Mouse (Mus musculus): ENCODE data around the gene Edem3. TPM values are rescaled to one million over a fixed set of nuclear protein-coding genes. Genes with fewer than 3 reads are reported as not detected.

The Edem3 gene
- total and polyA plus RNA-seq, 2 experiments from 2014 or later = 6.6 to 16.5 TPM

GRCm38 (mm10) chr1:151769200-151769913, 14.2 kb downstream of the Edem3 start:
- Histone ChIP-seq H3K27me3 (ENCODE audit: control insufficient read depth, insufficient read depth, low read length) (no peaks in the 10 kb centered on the region), H3K27ac (ENCODE audit: low read depth) (no peak overlapping the region), H3K4me2 (ENCODE audit: low read depth, low read length) (no peak overlapping the region), H3K4me3 (ENCODE audit: low read depth, low read length) (no peak overlapping the region), H3K9me3 (replicated peaks; ENCODE audit: control insufficient read depth, low read length) (no peaks in the 10 kb centered on the region), H3K4me1 (ENCODE audit: control insufficient read depth, insufficient read depth) (no peaks in the 10 kb centered on the region), H3K9ac (replicated peaks; ENCODE audit: low read depth, low read length) (no peak overlapping the region), H3K36me3 (replicated peaks; ENCODE audit: control insufficient read depth, insufficient read depth, low read length) (peaks cover 28% of the 10 kb centered on the region)
- no peak for DNase-seq (ENCODE audit: low spot score)
- TF ChIP-seq EP300 (IDR thresholded peaks at IDR 0.05; ENCODE audit: low read depth) = no peak
- TF ChIP-seq CTCF (IDR thresholded peaks at IDR 0.05; ENCODE audit: low read depth) = no peak
- no peak for ATAC-seq (ENCODE audit: insufficient read depth, low read depth)
- 86% methylated on average over 3 of the region's 3 CpGs for WGBS

GRCm38 (mm10) chr1:151777616-151778015, 22.4 kb downstream of the Edem3 start:
- WGBS = 92% methylated on average over 2 of the region's 2 CpGs
- H3K9me3 ChIP-seq (replicated peaks; ENCODE audit: control insufficient read depth, low read length) = no peaks in the 10 kb centered on the region
- no peak for TF ChIP-seq CTCF (IDR thresholded peaks at IDR 0.05; ENCODE audit: low read depth)
- no peak for TF ChIP-seq EP300 (IDR thresholded peaks at IDR 0.05; ENCODE audit: low read depth)
- no peaks in the 10 kb centered on the region for H3K27me3 ChIP-seq (ENCODE audit: control insufficient read depth, insufficient read depth, low read length)
- no peak overlapping the region for H3K4me2 ChIP-seq (ENCODE audit: low read depth, low read length)
- H3K27ac ChIP-seq (ENCODE audit: low read depth) = no peak overlapping the region
- no peak overlapping the region for H3K4me3 ChIP-seq (ENCODE audit: low read depth, low read length)
- peaks cover 52% of the 10 kb centered on the region for H3K36me3 ChIP-seq (replicated peaks; ENCODE audit: control insufficient read depth, insufficient read depth, low read length)
- ATAC-seq (ENCODE audit: insufficient read depth, low read depth) (no peak), DNase-seq (ENCODE audit: low spot score) (no peak)
- H3K9ac ChIP-seq (replicated peaks; ENCODE audit: low read depth, low read length) = no peak overlapping the region
- no peaks in the 10 kb centered on the region for H3K4me1 ChIP-seq (ENCODE audit: control insufficient read depth, insufficient read depth)

- Histone ChIP-seq H3K9me3 (replicated peaks; ENCODE audit: control insufficient read depth, low read length) (no peaks in the 10 kb centered on the region), H3K9ac (replicated peaks; ENCODE audit: low read depth, low read length) (no peak overlapping the region), H3K4me3 (ENCODE audit: low read depth, low read length) (no peak overlapping the region), H3K4me1 (ENCODE audit: control insufficient read depth, insufficient read depth) (no peaks in the 10 kb centered on the region), H3K27me3 (ENCODE audit: control insufficient read depth, insufficient read depth, low read length) (no peaks in the 10 kb centered on the region), H3K27ac (ENCODE audit: low read depth) (no peak overlapping the region), H3K36me3 (replicated peaks; ENCODE audit: control insufficient read depth, insufficient read depth, low read length) (peaks cover 48% of the 10 kb centered on the region), H3K4me2 (ENCODE audit: low read depth, low read length) (no peak overlapping the region)
- DNase-seq (ENCODE audit: low spot score) (no peak), ATAC-seq (ENCODE audit: insufficient read depth, low read depth) (no peak)
- WGBS = 81% methylated on average over 1 of the region's 1 CpGs
- TF ChIP-seq CTCF (IDR thresholded peaks at IDR 0.05; ENCODE audit: low read depth) (no peak), EP300 (IDR thresholded peaks at IDR 0.05; ENCODE audit: low read depth) (no peak)
Observed at GRCm38 (mm10) chr1:151778592-151778991, 23.4 kb downstream of the Edem3 start.

GRCm38 (mm10) chr1:151779306-151779705, 24.1 kb downstream of the Edem3 start:
- peaks cover 48% of the 10 kb centered on the region for H3K36me3 ChIP-seq (replicated peaks; ENCODE audit: control insufficient read depth, insufficient read depth, low read length)
- no peak for ATAC-seq (ENCODE audit: insufficient read depth, low read depth)
- H3K27ac ChIP-seq (ENCODE audit: low read depth) = no peak overlapping the region
- H3K9me3 ChIP-seq (replicated peaks; ENCODE audit: control insufficient read depth, low read length) = no peaks in the 10 kb centered on the region
- H3K27me3 ChIP-seq (ENCODE audit: control insufficient read depth, insufficient read depth, low read length) = no peaks in the 10 kb centered on the region
- H3K4me2 ChIP-seq (ENCODE audit: low read depth, low read length) = no peak overlapping the region
- no peak overlapping the region for H3K4me3 ChIP-seq (ENCODE audit: low read depth, low read length)
- no peaks in the 10 kb centered on the region for H3K4me1 ChIP-seq (ENCODE audit: control insufficient read depth, insufficient read depth)
- no peak for TF ChIP-seq CTCF (IDR thresholded peaks at IDR 0.05; ENCODE audit: low read depth)
- TF ChIP-seq EP300 (IDR thresholded peaks at IDR 0.05; ENCODE audit: low read depth) = no peak
- 61% methylated on average over 2 of the region's 2 CpGs for WGBS
- DNase-seq (ENCODE audit: low spot score) = no peak
- no peak overlapping the region for H3K9ac ChIP-seq (replicated peaks; ENCODE audit: low read depth, low read length)

GRCm38 (mm10) chr1:151781447-151781846, 26.3 kb downstream of the Edem3 start:
- H3K4me1 ChIP-seq (ENCODE audit: control insufficient read depth, insufficient read depth) = no peaks in the 10 kb centered on the region
- ATAC-seq (ENCODE audit: insufficient read depth, low read depth) (no peak), DNase-seq (ENCODE audit: low spot score) (no peak)
- H3K27ac ChIP-seq (ENCODE audit: low read depth) = no peak overlapping the region
- TF ChIP-seq EP300 (IDR thresholded peaks at IDR 0.05; ENCODE audit: low read depth) = no peak
- TF ChIP-seq CTCF (IDR thresholded peaks at IDR 0.05; ENCODE audit: low read depth) = no peak
- H3K27me3 ChIP-seq (ENCODE audit: control insufficient read depth, insufficient read depth, low read length) = no peaks in the 10 kb centered on the region
- H3K4me3 ChIP-seq (ENCODE audit: low read depth, low read length) = no peak overlapping the region
- no peak overlapping the region for H3K4me2 ChIP-seq (ENCODE audit: low read depth, low read length)
- no peak overlapping the region for H3K9ac ChIP-seq (replicated peaks; ENCODE audit: low read depth, low read length)
- H3K36me3 ChIP-seq (replicated peaks; ENCODE audit: control insufficient read depth, insufficient read depth, low read length) = peaks cover 57% of the 10 kb centered on the region
- H3K9me3 ChIP-seq (replicated peaks; ENCODE audit: control insufficient read depth, low read length) = no peaks in the 10 kb centered on the region
- WGBS = 84% methylated on average over 7 of the region's 7 CpGs

GRCm38 (mm10) chr1:151783403-151783802, 28.2 kb downstream of the Edem3 start:
- no peak overlapping the region for H3K4me3 ChIP-seq (ENCODE audit: low read depth, low read length)
- ATAC-seq (ENCODE audit: insufficient read depth, low read depth) (no peak), DNase-seq (ENCODE audit: low spot score) (no peak)
- H3K27me3 ChIP-seq (ENCODE audit: control insufficient read depth, insufficient read depth, low read length) = no peaks in the 10 kb centered on the region
- H3K9ac ChIP-seq (replicated peaks; ENCODE audit: low read depth, low read length) = no peak overlapping the region
- TF ChIP-seq CTCF (IDR thresholded peaks at IDR 0.05; ENCODE audit: low read depth) (no peak), EP300 (IDR thresholded peaks at IDR 0.05; ENCODE audit: low read depth) (no peak)
- peaks cover 55% of the 10 kb centered on the region for H3K36me3 ChIP-seq (replicated peaks; ENCODE audit: control insufficient read depth, insufficient read depth, low read length)
- WGBS = 84% methylated on average over 2 of the region's 2 CpGs
- no peaks in the 10 kb centered on the region for H3K9me3 ChIP-seq (replicated peaks; ENCODE audit: control insufficient read depth, low read length)
- H3K4me2 ChIP-seq (ENCODE audit: low read depth, low read length) = no peak overlapping the region
- H3K27ac ChIP-seq (ENCODE audit: low read depth) = no peak overlapping the region
- H3K4me1 ChIP-seq (ENCODE audit: control insufficient read depth, insufficient read depth) = no peaks in the 10 kb centered on the region

Data from heart, postnatal 0 days (tissue).